Mouse (Mus musculus): ENCODE measurements around the gene Luzp1. TPM values are rescaled to one million over a fixed set of nuclear protein-coding genes. Genes with fewer than 3 reads are reported as not detected.

Luzp1 gene
- polyA plus RNA-seq, 1 experiment from 2014 or later = 52.0 TPM

- no peak overlapping the region for H3K9ac ChIP-seq
- no peaks in the 10 kb centered on the region for H3K36me3 ChIP-seq (replicated peaks)
- peaks cover 22% of the 10 kb centered on the region for H3K4me1 ChIP-seq
- ATAC-seq (replicated peaks) = no peak
- no peaks in the 10 kb centered on the region for H3K9me3 ChIP-seq
- H3K4me3 ChIP-seq = no peak overlapping the region
- no peak overlapping the region for H3K4me2 ChIP-seq
- peaks cover 25% of the 10 kb centered on the region; the same call in 1 of the 2 replicates for H3K27me3 ChIP-seq (replicated peaks)
- WGBS = 77% methylated on average over 4 of the region's 4 CpGs
- H3K27ac ChIP-seq = no peak overlapping the region
These were observed 3.3 kb upstream of the Luzp1 start for GRCm38 (mm10) chr4:136466226-136466625.

GRCm38 (mm10) chr4:136468553-136469327 lies 821 bp upstream of the Luzp1 start:
- 70% methylated on average over 14 of the region's 14 CpGs for WGBS

GRCm38 (mm10) chr4:136469941-136470346 lies 383 bp downstream of the Luzp1 start:
- Histone ChIP-seq H3K27me3 (replicated peaks) (no peaks in the 10 kb centered on the region; the same call in 1 of the 2 replicates), H3K4me3 (peak overlapping the region; percentile 95), H3K4me1 (peaks cover 16% of the 10 kb centered on the region), H3K27ac (peak overlapping the region; percentile 96), H3K9ac (peak overlapping the region; percentile 53), H3K9me3 (no peaks in the 10 kb centered on the region), H3K4me2 (peak overlapping the region; percentile 62), H3K36me3 (replicated peaks) (no peaks in the 10 kb centered on the region)
- peak; percentile 87 for ATAC-seq (replicated peaks)
- WGBS = under 1% methylated on average over 23 of the region's 55 CpGs

More at GRCm38 (mm10) chr4:136468553-136469327, 821 bp upstream of the Luzp1 start:
- Histone ChIP-seq H3K27me3 (replicated peaks) (peaks cover 10% of the 10 kb centered on the region; the same call in 1 of the 2 replicates), H3K27ac (peak overlapping the region; percentile 96; the same call in 1 of the 2 replicates), H3K4me1 (peaks cover 16% of the 10 kb centered on the region), H3K9me3 (no peaks in the 10 kb centered on the region), H3K4me2 (no peak overlapping the region), H3K36me3 (replicated peaks) (no peaks in the 10 kb centered on the region), H3K9ac (no peak overlapping the region), H3K4me3 (no peak overlapping the region)
- peak; percentile 22; the same call in 1 of the 2 replicates for ATAC-seq (replicated peaks)

- Histone ChIP-seq H3K27ac (peak overlapping the region; percentile 96), H3K4me3 (peak overlapping the region; percentile 95), H3K36me3 (replicated peaks) (no peaks in the 10 kb centered on the region), H3K9ac (peak overlapping the region; percentile 53), H3K9me3 (no peaks in the 10 kb centered on the region), H3K27me3 (replicated peaks) (no peaks in the 10 kb centered on the region), H3K4me1 (peaks cover 16% of the 10 kb centered on the region), H3K4me2 (peak overlapping the region; percentile 62)
- ATAC-seq (replicated peaks) = peak; percentile 28
- whole genome bisulfite sequencing = under 1% methylated on average over 58 of the region's 58 CpGs
These were observed 948 bp downstream of the Luzp1 start for GRCm38 (mm10) chr4:136470347-136471071.

GRCm38 (mm10) chr4:136476692-136477091 lies 7.1 kb downstream of the Luzp1 start:
- no peak overlapping the region for H3K9ac ChIP-seq
- ATAC-seq (replicated peaks) = no peak
- H3K9me3 ChIP-seq = no peaks in the 10 kb centered on the region
- 95% methylated on average over 1 of the region's 1 CpGs for WGBS
- H3K27ac ChIP-seq = no peak overlapping the region
- H3K4me2 ChIP-seq = no peak overlapping the region
- H3K4me3 ChIP-seq = no peak overlapping the region
- no peaks in the 10 kb centered on the region for H3K27me3 ChIP-seq (replicated peaks)
- H3K4me1 ChIP-seq = peaks cover 3% of the 10 kb centered on the region
- H3K36me3 ChIP-seq (replicated peaks) = no peaks in the 10 kb centered on the region

GRCm38 (mm10) chr4:136486549-136486948 lies 17.0 kb downstream of the Luzp1 start:
- no peaks in the 10 kb centered on the region for H3K4me1 ChIP-seq
- H3K4me2 ChIP-seq = no peak overlapping the region
- no peaks in the 10 kb centered on the region for H3K36me3 ChIP-seq (replicated peaks)
- H3K27me3 ChIP-seq (replicated peaks) = no peaks in the 10 kb centered on the region
- WGBS = 86% methylated on average over 2 of the region's 2 CpGs
- H3K4me3 ChIP-seq = no peak overlapping the region
- H3K27ac ChIP-seq = no peak overlapping the region
- no peak for ATAC-seq (replicated peaks)
- H3K9me3 ChIP-seq = no peaks in the 10 kb centered on the region
- no peak overlapping the region for H3K9ac ChIP-seq

GRCm38 (mm10) chr4:136495993-136496392 lies 26.4 kb downstream of the Luzp1 start:
- no peak overlapping the region for H3K9ac ChIP-seq
- ATAC-seq (replicated peaks) = no peak

GRCm38 (mm10) chr4:136505426-136506215 lies 36.1 kb downstream of the Luzp1 start:
- Histone ChIP-seq H3K4me1 (0 out of 2 replicates have a peak, but pooled peaks cover 4% of the 10 kb centered on the region), H3K4me2 (no peak overlapping the region), H3K9me3 (no peaks in the 10 kb centered on the region), H3K36me3 (replicated peaks) (no peaks in the 10 kb centered on the region), H3K27ac (no peak overlapping the region), H3K4me3 (no peak overlapping the region), H3K9ac (no peak overlapping the region), H3K27me3 (replicated peaks) (no peaks in the 10 kb centered on the region)
- no peak for ATAC-seq (replicated peaks)
- 66% methylated on average over 2 of the region's 2 CpGs for WGBS

More at GRCm38 (mm10) chr4:136495993-136496392, 26.4 kb downstream of the Luzp1 start:
- Histone ChIP-seq H3K36me3 (replicated peaks) (no peaks in the 10 kb centered on the region), H3K27ac (no peak overlapping the region), H3K27me3 (replicated peaks) (no peaks in the 10 kb centered on the region), H3K4me2 (no peak overlapping the region), H3K9me3 (no peaks in the 10 kb centered on the region), H3K4me3 (no peak overlapping the region), H3K4me1 (no peaks in the 10 kb centered on the region)

- Histone ChIP-seq H3K9me3 (no peaks in the 10 kb centered on the region), H3K9ac (no peak overlapping the region)
These were observed 40.3 kb downstream of the Luzp1 start for GRCm38 (mm10) chr4:136509857-136510256.

GRCm38 (mm10) chr4:136511708-136512107 lies 42.1 kb downstream of the Luzp1 start:
- H3K36me3 ChIP-seq (replicated peaks) = no peaks in the 10 kb centered on the region
- ATAC-seq (replicated peaks) = no peak
- WGBS = 47% methylated on average over 4 of the region's 4 CpGs
- H3K4me3 ChIP-seq = no peak overlapping the region
- no peak overlapping the region for H3K4me2 ChIP-seq
- H3K9me3 ChIP-seq = no peaks in the 10 kb centered on the region
- no peak overlapping the region for H3K27ac ChIP-seq
- no peak overlapping the region for H3K9ac ChIP-seq
- H3K27me3 ChIP-seq (replicated peaks) = no peaks in the 10 kb centered on the region
- peaks cover 3% of the 10 kb centered on the region; the same call in 1 of the 2 replicates for H3K4me1 ChIP-seq

More at GRCm38 (mm10) chr4:136509857-136510256, 40.3 kb downstream of the Luzp1 start:
- no peak for ATAC-seq (replicated peaks)
- Histone ChIP-seq H3K4me2 (no peak overlapping the region), H3K27ac (no peak overlapping the region), H3K4me3 (no peak overlapping the region), H3K36me3 (replicated peaks) (no peaks in the 10 kb centered on the region), H3K27me3 (replicated peaks) (no peaks in the 10 kb centered on the region), H3K4me1 (peaks cover 3% of the 10 kb centered on the region; the same call in 1 of the 2 replicates)
- 98% methylated on average over 1 of the region's 1 CpGs for WGBS

GRCm38 (mm10) chr4:136512905-136513304 lies 43.3 kb downstream of the Luzp1 start:
- Histone ChIP-seq H3K27me3 (replicated peaks) (no peaks in the 10 kb centered on the region), H3K9me3 (no peaks in the 10 kb centered on the region), H3K4me1 (peaks cover 3% of the 10 kb centered on the region; the same call in 1 of the 2 replicates), H3K4me2 (no peak overlapping the region), H3K36me3 (replicated peaks) (no peaks in the 10 kb centered on the region), H3K9ac (no peak overlapping the region), H3K27ac (no peak overlapping the region), H3K4me3 (no peak overlapping the region)
- no peak for ATAC-seq (replicated peaks)

GRCm38 (mm10) chr4:136518141-136518540 lies 48.6 kb downstream of the Luzp1 start:
- Histone ChIP-seq H3K4me3 (no peak overlapping the region), H3K9me3 (no peaks in the 10 kb centered on the region), H3K9ac (no peak overlapping the region), H3K27me3 (replicated peaks) (no peaks in the 10 kb centered on the region), H3K27ac (no peak overlapping the region), H3K4me1 (no peaks in the 10 kb centered on the region), H3K4me2 (no peak overlapping the region), H3K36me3 (replicated peaks) (no peaks in the 10 kb centered on the region)
- WGBS = 84% methylated on average over 2 of the region's 2 CpGs
- ATAC-seq (replicated peaks) = no peak
